Mouse (Mus musculus): ENCODE measurements at regions not wholly inside any gene's neighbourhood (a gene's known extent, or its start where the extent isn't known, plus 50 kb on each side); places are given as distances from the start of the nearest gene placed in this dataset.

DNA sequence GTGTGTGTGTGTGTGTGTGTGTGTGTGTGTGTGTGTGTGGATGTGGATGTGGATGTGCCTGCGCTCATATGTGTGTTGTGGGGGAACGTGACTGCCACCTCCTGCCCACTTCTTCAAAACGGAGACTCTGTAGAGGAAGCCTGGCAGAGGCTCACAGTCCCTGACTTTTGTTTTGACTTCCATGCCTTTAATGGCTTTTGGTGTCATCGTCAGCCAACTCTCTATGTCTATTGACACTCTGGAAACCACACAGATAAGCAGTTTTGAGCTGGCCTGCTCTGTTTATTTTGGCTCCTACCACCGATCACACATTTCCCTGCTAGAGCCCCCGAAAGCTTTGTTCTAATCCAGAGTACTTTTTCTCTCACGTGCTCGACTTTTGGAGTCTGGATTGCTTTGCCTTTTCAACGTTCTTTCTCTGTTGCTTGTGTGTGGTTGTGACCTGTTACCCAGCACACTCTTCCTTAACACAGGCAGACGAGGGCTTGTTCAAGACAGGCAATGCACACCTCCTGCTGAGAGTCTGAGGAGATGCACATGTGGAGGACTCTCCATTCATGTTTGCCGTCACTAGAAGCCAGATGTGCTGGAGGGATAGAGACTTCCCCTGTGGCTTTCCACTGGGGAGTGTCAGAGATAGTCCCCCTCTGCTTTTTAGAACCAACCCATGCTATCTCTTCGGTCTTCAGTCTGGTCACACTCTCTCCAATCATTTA, 78.6 kb upstream of the S1pr1 start:
- Histone ChIP-seq H3K4me3 (no peak overlapping the region), H3K27me3 (replicated peaks; ENCODE audit: low read depth, poor library complexity, severe bottlenecking) (no peaks in the 10 kb centered on the region), H3K4me1 (peaks cover 4% of the 10 kb centered on the region; the same call in 1 of the 2 replicates), H3K9me3 (no peaks in the 10 kb centered on the region), H3K36me3 (replicated peaks) (no peaks in the 10 kb centered on the region), H3K27ac (replicated peaks) (no peak overlapping the region)
- no peak for DNase-seq (ENCODE audit: low spot score)
- WGBS = 62% methylated on average over 12 of the region's 12 CpGs

DNA sequence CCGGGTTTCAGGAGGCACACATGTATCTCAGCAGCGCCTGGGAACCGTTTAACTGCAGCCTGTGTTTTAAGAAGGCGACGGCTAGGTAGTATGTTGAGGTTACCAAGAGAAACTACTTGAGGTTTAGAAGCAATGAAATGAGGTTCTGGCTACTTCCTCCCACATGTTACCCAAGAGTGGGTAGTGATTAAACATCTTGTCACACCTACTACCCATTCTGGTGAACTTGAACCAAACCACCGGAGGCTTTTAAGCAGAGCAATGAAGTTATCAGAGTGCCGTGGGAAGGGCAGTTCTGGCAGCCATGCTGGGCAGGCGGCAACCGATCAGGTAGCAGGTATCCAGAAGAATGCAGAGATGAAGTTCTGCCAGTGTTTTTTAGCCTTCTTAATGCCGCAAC, 84.5 kb upstream of the S1pr1 start:
- WGBS = 91% methylated on average over 10 of the region's 10 CpGs
- no peak overlapping the region for H3K4me3 ChIP-seq
- H3K9me3 ChIP-seq = no peaks in the 10 kb centered on the region
- no peaks in the 10 kb centered on the region for H3K27me3 ChIP-seq (replicated peaks; ENCODE audit: low read depth, poor library complexity, severe bottlenecking)
- H3K36me3 ChIP-seq (replicated peaks) = no peaks in the 10 kb centered on the region
- no peaks in the 10 kb centered on the region for H3K4me1 ChIP-seq
- H3K27ac ChIP-seq (replicated peaks) = no peak overlapping the region
- no peak for DNase-seq (ENCODE audit: low spot score)

DNA sequence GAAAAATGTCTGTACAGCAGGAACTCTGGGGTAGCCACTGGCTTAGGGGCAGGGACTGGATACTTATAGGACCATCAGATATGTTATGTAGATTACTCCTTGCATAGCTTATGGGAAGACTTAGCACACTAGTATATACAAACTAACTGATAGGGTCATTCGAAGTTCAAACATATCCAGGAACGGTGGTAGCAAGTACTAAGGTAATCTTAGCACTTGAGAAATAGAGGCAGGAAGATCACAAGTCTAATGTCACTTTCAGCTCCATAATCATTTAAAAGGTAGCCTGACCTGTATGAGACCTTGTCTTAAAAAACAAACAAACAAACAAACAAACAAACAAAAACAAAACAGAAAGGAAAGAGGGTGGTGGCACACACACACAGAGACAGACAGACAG, 85.1 kb upstream of the S1pr1 start:
- DNase-seq (ENCODE audit: low spot score) = no peak
- WGBS = 86% methylated on average over 2 of the region's 2 CpGs
- H3K27me3 ChIP-seq (replicated peaks; ENCODE audit: low read depth, poor library complexity, severe bottlenecking) = no peaks in the 10 kb centered on the region
- H3K36me3 ChIP-seq (replicated peaks) = no peaks in the 10 kb centered on the region
- no peaks in the 10 kb centered on the region for H3K9me3 ChIP-seq
- H3K4me1 ChIP-seq = no peaks in the 10 kb centered on the region
- no peak overlapping the region for H3K4me3 ChIP-seq
- no peak overlapping the region for H3K27ac ChIP-seq (replicated peaks)

DNA sequence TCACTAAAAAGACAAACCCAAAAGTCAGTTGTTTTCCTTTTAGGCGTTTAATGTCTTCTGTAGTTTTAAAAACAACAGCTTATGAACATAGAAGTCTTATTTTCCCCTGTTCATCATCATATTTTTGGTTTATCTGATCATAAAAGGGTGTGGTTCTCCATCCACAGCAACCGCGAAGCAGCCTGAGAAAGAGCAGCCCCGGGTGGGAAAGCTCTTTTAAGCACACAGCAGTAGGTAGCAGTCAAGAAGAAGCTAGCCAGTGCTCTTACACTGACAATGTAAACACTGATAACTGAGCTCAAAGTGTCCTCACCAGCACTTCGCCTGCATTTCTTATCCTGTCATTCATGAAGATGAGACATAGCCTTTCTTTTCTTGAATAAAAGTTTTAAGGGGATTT, 86.0 kb upstream of the S1pr1 start:
- H3K9me3 ChIP-seq = no peaks in the 10 kb centered on the region

DNA sequence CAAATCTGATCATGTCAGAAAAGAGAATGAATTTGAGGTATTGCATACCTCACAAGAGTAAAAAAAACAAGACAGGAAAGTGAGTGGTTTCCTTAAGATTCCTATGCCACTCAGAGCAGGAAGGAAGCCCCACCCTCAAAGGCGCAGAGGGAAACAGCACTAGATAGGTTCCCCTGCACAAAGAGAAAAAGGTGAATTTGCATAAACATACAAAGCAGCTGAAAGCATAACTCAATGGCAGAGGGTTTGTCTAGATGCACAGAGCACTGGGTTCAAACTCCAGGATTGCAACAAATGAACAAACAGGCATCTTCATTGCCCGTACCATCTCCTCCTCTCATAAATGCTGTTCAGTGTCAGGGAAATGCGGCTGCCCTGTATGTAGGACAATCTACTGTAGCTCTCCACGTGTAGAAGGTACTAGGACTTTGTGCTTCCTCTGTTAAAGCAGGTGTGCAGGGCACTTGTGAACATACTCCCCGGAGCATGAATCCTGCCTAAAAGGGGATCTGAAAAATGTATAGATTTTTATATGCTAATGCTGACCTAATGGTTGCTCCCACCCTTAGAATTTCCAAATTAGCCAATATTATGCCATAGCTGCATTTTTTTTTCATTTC, 85.9 kb upstream of the Dph5 start:
- Histone ChIP-seq H3K4me1 (no peaks in the 10 kb centered on the region), H3K36me3 (replicated peaks) (no peaks in the 10 kb centered on the region), H3K27me3 (replicated peaks; ENCODE audit: low read depth, poor library complexity, severe bottlenecking) (no peaks in the 10 kb centered on the region), H3K9me3 (no peaks in the 10 kb centered on the region), H3K4me3 (no peak overlapping the region), H3K27ac (replicated peaks) (no peak overlapping the region)
- 80% methylated on average over 5 of the region's 5 CpGs for WGBS
- DNase-seq (ENCODE audit: low spot score) = no peak

More for the DNA sequence above, 86.0 kb upstream of the S1pr1 start:
- no peak for DNase-seq (ENCODE audit: low spot score)
- WGBS = 50% methylated on average over 5 of the region's 5 CpGs
- H3K36me3 ChIP-seq (replicated peaks) = no peaks in the 10 kb centered on the region
- no peaks in the 10 kb centered on the region for H3K27me3 ChIP-seq (replicated peaks; ENCODE audit: low read depth, poor library complexity, severe bottlenecking)
- H3K4me3 ChIP-seq = no peak overlapping the region
- H3K27ac ChIP-seq (replicated peaks) = no peak overlapping the region
- no peaks in the 10 kb centered on the region for H3K4me1 ChIP-seq

DNA sequence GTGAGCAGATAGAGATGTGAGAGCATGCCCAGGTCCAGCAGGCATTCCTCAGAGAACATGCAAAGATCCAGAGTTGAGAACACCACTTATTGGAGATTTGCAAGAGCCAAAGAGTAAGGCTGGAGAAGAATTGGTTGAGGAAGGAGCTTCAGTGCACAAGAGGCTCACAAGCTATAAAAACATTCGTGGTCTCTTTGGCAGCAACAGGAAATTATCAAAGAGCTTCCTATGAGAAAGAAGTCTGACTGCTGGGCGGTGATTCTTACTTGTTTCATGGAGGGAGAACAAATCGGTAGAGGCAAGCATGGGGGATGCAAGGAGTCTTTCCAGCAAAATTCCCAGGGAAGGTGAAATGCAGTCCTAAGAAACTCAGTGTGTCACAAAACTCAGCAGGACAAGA, 83.0 kb upstream of the Dph5 start:
- WGBS = 75% methylated on average over 3 of the region's 3 CpGs

DNA sequence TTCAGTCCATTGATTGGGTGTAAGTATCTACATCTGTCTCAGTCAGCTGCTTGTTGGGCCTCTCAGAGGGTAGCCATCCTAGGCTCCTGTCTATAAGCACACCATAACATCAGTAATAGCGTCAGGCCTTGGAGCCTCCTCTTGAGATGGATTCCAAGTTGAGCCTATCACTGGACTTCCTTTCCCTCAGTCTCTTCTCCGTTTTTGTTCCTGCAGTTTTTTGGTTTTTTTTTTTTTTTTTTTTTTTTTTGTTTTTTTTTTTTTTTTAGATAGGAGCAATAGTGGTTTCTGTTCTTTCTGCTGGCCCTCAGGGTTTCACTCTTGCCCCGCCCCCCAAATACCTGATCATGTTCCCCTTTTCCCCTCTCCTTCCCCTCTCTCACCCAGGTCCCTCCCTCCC, 80.6 kb upstream of the Dph5 start:
- no peak overlapping the region for H3K27ac ChIP-seq (replicated peaks)
- DNase-seq (ENCODE audit: low spot score) = no peak
- no peaks in the 10 kb centered on the region for H3K9me3 ChIP-seq
- H3K27me3 ChIP-seq (replicated peaks; ENCODE audit: low read depth, poor library complexity, severe bottlenecking) = no peaks in the 10 kb centered on the region
- no peaks in the 10 kb centered on the region for H3K4me1 ChIP-seq
- WGBS = 76% methylated on average over 3 of the region's 3 CpGs
- H3K36me3 ChIP-seq (replicated peaks) = no peaks in the 10 kb centered on the region
- no peak overlapping the region for H3K4me3 ChIP-seq

More for the DNA sequence above, 83.0 kb upstream of the Dph5 start:
- no peak for DNase-seq (ENCODE audit: low spot score)
- Histone ChIP-seq H3K27me3 (replicated peaks; ENCODE audit: low read depth, poor library complexity, severe bottlenecking) (no peaks in the 10 kb centered on the region), H3K36me3 (replicated peaks) (no peaks in the 10 kb centered on the region), H3K27ac (replicated peaks) (no peak overlapping the region), H3K9me3 (no peaks in the 10 kb centered on the region), H3K4me3 (no peak overlapping the region), H3K4me1 (no peaks in the 10 kb centered on the region)

DNA sequence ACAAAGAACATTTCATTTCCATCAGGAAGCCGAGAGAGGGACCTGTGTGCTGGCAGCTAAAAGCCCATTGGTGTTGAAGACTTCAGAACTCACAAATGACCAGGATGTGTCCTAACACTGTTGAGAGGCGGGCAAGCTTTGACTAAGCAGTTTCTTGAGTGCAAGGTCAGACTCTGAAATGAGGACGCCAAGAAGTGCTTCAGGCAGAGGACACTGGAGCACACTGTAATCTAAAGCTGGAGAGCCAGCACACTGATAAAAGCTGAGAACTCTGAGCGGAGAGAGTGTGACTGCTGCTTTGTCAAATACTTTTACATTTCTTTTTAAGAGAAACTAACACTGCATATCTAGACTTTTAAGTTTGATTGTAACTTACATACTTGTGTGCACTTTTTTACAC, 72.5 kb upstream of the Dph5 start:
- 71% methylated on average over 4 of the region's 4 CpGs for WGBS
- H3K36me3 ChIP-seq (replicated peaks) = no peaks in the 10 kb centered on the region
- peaks cover 6% of the 10 kb centered on the region; the same call in 1 of the 2 replicates for H3K4me1 ChIP-seq
- no peaks in the 10 kb centered on the region for H3K9me3 ChIP-seq
- H3K4me3 ChIP-seq = no peak overlapping the region
- H3K27me3 ChIP-seq (replicated peaks; ENCODE audit: low read depth, poor library complexity, severe bottlenecking) = no peaks in the 10 kb centered on the region
- no peak overlapping the region for H3K27ac ChIP-seq (replicated peaks)
- DNase-seq (ENCODE audit: low spot score) = no peak

DNA sequence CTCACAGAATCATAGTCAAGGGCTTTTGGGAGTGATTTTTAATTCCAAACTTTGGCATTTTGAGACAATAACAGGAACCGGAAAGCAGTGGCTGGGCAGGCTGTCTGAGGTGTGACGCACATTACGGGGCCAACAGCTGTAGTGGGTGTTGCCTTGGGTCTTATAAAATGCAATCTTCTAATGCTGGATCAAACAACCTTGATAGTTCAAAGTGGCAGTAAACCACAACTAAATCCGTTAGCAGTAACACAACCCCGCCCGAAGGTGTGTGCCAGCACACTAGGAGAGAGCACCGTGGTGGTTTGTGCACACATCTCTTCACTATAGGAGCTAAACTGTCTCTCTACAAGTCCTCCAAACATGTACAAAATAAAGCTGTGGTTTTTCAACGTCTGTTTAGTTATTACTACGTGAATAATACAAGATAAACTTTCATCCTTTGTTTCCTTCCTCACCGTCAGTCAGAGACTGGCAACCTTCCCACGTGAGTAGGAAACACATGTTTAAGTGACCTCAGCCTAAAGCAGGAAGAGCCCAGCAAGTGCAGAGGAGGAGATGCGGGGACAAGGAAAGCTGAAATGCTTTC, 72.0 kb upstream of the Dph5 start:
- peaks cover 6% of the 10 kb centered on the region; the same call in 1 of the 2 replicates for H3K4me1 ChIP-seq
- 79% methylated on average over 12 of the region's 12 CpGs for WGBS
- no peak overlapping the region for H3K4me3 ChIP-seq
- H3K27ac ChIP-seq (replicated peaks) = peak overlapping the region; percentile 59; the same call in 1 of the 2 replicates
- no peaks in the 10 kb centered on the region for H3K27me3 ChIP-seq (replicated peaks; ENCODE audit: low read depth, poor library complexity, severe bottlenecking)
- H3K36me3 ChIP-seq (replicated peaks) = no peaks in the 10 kb centered on the region
- DNase-seq (ENCODE audit: low spot score) = no peak
- H3K9me3 ChIP-seq = no peaks in the 10 kb centered on the region

DNA sequence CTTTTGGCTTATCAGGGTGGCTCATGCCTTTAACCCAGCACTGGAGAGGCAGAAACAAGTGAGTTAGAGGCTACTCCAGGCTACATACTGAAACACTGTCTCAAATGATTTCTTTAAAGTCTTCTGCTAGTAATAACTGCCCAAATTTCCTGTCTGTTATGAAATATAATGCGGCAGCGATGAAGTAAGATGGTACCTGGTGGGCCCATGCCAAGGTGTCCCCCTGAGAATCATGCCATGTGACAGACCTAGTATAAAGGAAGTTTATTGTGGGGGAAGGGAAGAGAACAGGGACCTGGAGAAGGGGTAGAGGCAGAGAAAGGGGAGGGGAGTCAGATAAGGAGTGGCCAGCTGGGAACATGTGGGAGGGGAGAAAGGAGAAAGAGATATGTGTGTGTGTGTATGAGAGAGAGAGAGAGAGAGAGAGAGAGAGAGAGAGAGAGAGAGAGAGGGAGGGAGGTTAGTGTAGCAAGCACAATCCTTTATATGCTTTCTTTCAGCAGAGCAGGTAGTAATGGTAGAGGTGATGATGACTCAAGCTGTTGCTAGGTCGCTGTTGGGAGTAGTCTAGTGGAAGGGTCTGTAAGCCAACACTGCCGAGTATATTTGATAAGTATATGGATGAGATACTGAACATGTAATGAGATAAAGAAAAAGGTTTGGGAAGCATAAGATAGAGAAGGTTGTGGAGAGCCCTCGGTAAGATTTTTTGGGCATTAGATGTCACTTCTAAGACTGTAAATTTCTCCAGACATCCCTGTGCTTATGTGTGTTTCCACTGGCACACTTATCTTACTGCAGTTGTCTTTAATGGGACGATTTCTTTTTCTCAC, 71.1 kb upstream of the Dph5 start:
- Histone ChIP-seq H3K27ac (replicated peaks) (no peak overlapping the region), H3K9me3 (no peaks in the 10 kb centered on the region), H3K4me1 (peaks cover 6% of the 10 kb centered on the region; the same call in 1 of the 2 replicates), H3K27me3 (replicated peaks; ENCODE audit: low read depth, poor library complexity, severe bottlenecking) (no peaks in the 10 kb centered on the region), H3K36me3 (replicated peaks) (no peaks in the 10 kb centered on the region), H3K4me3 (no peak overlapping the region)
- 93% methylated on average over 6 of the region's 6 CpGs for WGBS
- DNase-seq (ENCODE audit: low spot score) = no peak

DNA sequence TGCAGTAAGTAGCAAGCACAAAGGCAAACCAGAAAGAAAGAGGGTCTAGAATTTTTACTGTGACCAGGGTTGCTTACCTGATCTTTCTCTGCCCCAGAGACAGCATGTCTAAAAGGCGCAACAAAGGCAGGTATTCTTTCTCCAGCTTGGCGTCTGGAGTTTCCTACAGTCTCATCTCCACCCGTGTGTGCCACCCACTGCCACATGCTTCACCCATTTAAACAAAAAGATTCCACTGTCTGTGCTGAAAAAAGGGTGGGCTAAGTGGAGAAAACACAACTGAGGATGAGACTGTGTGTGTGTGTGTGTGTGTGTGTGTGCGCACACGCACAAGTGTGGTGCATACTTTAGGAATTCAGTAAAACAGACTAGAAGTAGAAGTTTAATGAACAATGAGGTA, 69.9 kb upstream of the Dph5 start:
- DNase-seq (ENCODE audit: low spot score) = no peak
- WGBS = 91% methylated on average over 5 of the region's 5 CpGs
- H3K4me3 ChIP-seq = no peak overlapping the region
- H3K9me3 ChIP-seq = no peaks in the 10 kb centered on the region
- H3K36me3 ChIP-seq (replicated peaks) = no peaks in the 10 kb centered on the region
- H3K4me1 ChIP-seq = peaks cover 6% of the 10 kb centered on the region; the same call in 1 of the 2 replicates
- no peak overlapping the region for H3K27ac ChIP-seq (replicated peaks)
- no peaks in the 10 kb centered on the region for H3K27me3 ChIP-seq (replicated peaks; ENCODE audit: low read depth, poor library complexity, severe bottlenecking)

DNA sequence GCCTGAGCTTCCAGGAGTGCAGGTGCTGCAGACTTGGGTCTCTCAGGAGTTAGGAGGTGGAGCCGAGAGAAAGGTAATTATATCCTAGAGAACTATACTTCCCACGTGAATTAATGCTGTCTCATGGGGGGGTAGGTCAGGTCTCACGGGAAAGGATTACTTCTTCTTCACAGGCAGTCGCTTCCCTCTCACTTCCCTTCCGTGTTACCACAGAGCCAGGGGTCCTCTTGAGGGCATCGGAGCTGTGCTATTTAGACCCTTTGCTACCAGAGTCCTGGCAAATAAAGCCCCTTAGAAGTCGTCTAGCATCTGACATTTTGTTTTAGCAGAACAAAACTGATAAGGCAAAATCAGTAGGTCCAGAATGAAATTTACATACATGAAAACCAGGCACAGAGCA, 68.9 kb upstream of the Dph5 start:
- no peak for DNase-seq (ENCODE audit: low spot score)
- no peaks in the 10 kb centered on the region for H3K27me3 ChIP-seq (replicated peaks; ENCODE audit: low read depth, poor library complexity, severe bottlenecking)
- H3K27ac ChIP-seq (replicated peaks) = no peak overlapping the region
- 65% methylated on average over 7 of the region's 7 CpGs for WGBS
- peaks cover 6% of the 10 kb centered on the region; the same call in 1 of the 2 replicates for H3K4me1 ChIP-seq
- no peaks in the 10 kb centered on the region for H3K9me3 ChIP-seq
- H3K4me3 ChIP-seq = no peak overlapping the region
- no peaks in the 10 kb centered on the region for H3K36me3 ChIP-seq (replicated peaks)
